Mouse (Mus musculus): ENCODE results near the gene Kti12. TPM values are rescaled to one million over a fixed set of nuclear protein-coding genes. Genes with fewer than 3 reads are reported as not detected.
A peak's percentile ranks its signal among the peaks of the same experiment; 100 is the strongest.

Kti12 gene
- 14.4 TPM for polyA plus RNA-seq (2021)

DNA sequence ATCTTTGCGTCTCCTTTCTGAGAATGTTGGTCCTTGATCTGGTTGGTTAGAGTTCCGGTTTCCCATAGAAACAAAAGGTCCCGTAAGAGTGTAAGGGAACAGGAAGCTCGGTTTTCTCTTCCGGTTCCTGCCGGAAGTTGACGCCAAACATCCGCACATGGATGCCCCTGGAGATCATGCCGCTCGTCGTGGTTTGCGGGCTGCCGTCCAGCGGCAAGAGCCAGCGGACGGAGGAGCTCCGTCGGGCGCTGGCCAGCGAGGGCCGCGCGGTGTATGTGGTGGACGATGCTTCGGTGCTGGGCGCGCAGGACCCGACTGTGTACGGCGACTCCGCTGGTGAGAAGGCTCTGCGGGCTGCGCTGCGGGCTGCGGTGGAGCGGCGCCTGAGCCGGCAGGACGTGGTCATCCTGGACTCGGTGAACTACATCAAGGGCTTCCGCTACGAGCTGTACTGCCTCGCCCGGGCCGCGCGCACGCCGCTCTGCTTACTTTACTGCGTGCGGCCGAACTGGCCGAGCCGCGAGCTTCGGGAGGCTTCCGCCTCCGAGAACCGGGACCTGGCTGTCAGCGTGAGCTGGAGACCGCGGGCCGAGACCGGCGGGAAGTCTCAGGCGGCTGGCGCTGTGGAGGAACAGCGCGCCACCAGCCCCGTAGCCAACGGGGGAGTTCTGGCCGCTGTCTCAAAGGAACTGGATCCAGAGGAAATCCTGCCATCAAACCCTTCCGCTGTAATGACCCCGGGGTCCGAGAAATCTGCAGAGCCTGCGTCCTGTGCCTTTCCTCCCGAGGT is at the start of gene Kti12:
TSS of gene Kti12 (plus strand) at position 71 of the 790 bp plus-strand sequence.
- DNase-seq (ENCODE audit: low read depth, low spot score) (peak; percentile 56), ATAC-seq (peak; percentile 82)
- ChIA-PET CTCF (interaction anchor here (1.2 kb wide), 1 partner anchor 10 kb away, joined by 3 read pairs; no protein-coding TSS in a partner anchor), POLR2A (interaction anchor here (0.6 to 1.3 kb wide), 5 partner anchors 9 to 47 kb away, joined by 3 to 4 read pairs (median 3); partner anchors contain the start of gene Txndc12)
- no peak for TF ChIP-seq CTCF (IDR thresholded peaks at IDR 0.05)
- in situ Hi-C loops (cut with MboI; ENCODE audit: low pct_unique_long_range_greater_than_20kb) = no loop called here
- no peaks in the 10 kb centered on the region for H3K27me3 ChIP-seq

DNA sequence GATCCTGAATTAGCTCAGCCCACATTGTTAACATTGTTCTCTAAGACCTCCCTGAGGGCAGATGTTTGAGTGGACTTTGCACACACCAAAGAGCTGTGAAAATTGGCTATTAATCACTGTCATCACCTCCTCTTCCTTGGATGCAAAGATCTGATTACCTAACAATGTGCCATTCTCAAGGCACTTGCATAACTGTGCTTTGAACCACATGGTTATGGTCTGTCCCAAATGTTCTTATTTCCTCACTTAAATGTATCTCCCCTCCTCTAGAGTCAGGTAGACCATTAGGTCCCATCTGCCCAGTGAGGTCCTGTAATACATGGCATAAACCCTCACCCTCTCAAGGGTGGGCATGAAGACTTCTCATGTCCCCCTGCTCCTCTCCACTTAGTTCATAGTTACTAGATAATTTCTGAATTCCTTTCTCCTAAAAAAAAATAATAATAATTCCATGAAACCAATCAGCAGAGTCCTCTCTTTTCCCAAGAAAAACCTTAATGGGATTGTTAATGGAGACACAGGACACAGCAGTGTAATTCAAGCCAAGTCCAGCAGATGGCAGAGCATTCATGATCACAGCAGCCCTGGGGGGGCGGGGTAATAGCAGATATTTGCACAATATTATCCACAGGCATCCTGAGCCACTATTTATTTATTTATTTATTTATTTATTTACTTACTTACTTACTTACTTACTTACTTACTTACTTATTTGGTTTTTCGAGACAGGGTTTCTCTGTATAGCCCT is 49.3 kb upstream of the Kti12 start:
- ChIA-PET POLR2A (no interaction called here), CTCF (interaction anchor here (1.1 to 1.6 kb wide), 3 partner anchors 24 to 102 kb away, joined by 3 to 7 read pairs (median 5); no protein-coding TSS in a partner anchor)
- DNase-seq (ENCODE audit: low read depth, low spot score) (no peak), ATAC-seq (no peak)
- no peaks in the 10 kb centered on the region for H3K27me3 ChIP-seq
- TF ChIP-seq CTCF (IDR thresholded peaks at IDR 0.05) = peak; percentile 47
- in situ Hi-C loops (cut with MboI; ENCODE audit: low pct_unique_long_range_greater_than_20kb) = loop anchor here (10.0 kb wide), 1 partner anchor 177 kb away; no protein-coding TSS in a partner anchor

DNA sequence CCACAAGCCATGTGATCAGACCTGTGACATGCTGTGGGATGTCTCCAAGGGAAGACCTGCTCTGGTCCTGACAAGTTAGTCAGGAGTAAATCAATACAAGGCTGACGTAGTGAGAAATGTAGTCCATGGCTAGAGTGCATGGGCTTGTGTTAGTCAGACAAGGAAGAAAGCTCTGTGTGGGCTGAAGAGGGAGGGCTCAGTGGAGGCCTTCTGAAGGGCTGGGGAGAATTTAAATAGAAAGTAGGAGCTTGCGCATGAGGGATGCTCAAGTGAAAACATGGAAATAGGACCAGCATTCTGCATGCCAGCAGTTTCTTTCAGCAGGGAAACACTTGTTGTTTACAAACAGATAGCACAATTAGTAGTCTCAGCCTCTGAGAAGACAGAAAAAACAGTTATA is 44.0 kb upstream of the Kti12 start:
- H3K27me3 ChIP-seq = no peaks in the 10 kb centered on the region
- TF ChIP-seq CTCF (IDR thresholded peaks at IDR 0.05) = no peak
- POLR2A ChIA-PET = interaction anchor here (0.6 kb wide), 1 partner anchor 36 kb away, joined by 3 read pairs; no protein-coding TSS in a partner anchor
- in situ Hi-C loops (cut with MboI; ENCODE audit: low pct_unique_long_range_greater_than_20kb) = no loop called here
- no peak for DNase-seq (ENCODE audit: low read depth, low spot score)
- no peak for ATAC-seq
- CTCF ChIA-PET = no interaction called here

GRCm38 (mm10) chr4:108811142-108811541 is 36.4 kb upstream of the Kti12 start:
- CTCF ChIA-PET = no interaction called here
- in situ Hi-C loops (cut with MboI; ENCODE audit: low pct_unique_long_range_greater_than_20kb) = no loop called here
- no peak for DNase-seq (ENCODE audit: low read depth, low spot score)
- POLR2A ChIA-PET = no interaction called here
- ATAC-seq = no peak
- no peak for TF ChIP-seq CTCF (IDR thresholded peaks at IDR 0.05)
- H3K27me3 ChIP-seq = no peaks in the 10 kb centered on the region

DNA sequence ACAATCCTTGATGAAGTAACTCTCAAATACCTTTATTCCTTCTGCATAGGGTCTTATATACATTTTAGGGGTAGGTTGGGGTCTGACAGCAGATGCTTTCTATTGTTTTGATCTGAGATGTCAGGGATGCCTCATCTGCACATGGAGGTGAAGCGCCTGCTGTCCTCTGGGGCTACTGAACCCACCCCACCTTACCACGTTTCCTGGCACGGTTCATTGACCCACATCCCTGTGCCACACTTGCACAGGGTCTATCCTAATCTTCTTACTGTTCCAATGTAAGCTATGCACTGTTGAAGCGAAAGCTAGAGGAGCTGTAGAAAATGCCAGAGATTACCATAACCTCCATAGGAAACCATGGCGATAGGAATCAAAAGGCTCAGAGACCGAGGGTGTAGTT is 36.0 kb upstream of the Kti12 start:
- H3K27me3 ChIP-seq = no peaks in the 10 kb centered on the region
- ChIA-PET CTCF (no interaction called here), POLR2A (no interaction called here)
- in situ Hi-C loops (cut with MboI; ENCODE audit: low pct_unique_long_range_greater_than_20kb) = no loop called here
- no peak for DNase-seq (ENCODE audit: low read depth, low spot score)
- no peak for TF ChIP-seq CTCF (IDR thresholded peaks at IDR 0.05)
- no peak for ATAC-seq

DNA sequence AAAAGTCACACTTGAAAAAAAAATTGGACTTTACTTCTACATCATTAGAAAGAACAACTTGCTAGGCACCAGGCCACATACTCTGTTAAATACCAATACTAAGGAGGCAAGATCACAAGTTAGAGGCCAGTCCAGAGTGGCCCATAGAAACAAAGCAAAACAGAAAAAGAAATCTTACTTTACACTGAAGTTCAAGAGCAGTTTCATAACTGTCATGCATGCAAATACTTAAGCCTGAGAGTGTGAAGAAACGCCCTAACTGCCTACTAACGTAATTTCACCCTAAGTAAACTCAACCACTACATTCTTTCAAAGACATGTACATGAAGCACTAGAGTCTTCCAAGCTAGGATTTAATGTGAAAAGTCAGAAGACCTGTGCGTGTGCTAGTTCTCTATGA is 21.9 kb upstream of the Kti12 start:
- DNase-seq (ENCODE audit: low read depth, low spot score) = no peak
- H3K27me3 ChIP-seq = no peaks in the 10 kb centered on the region
- ChIA-PET CTCF (no interaction called here), POLR2A (no interaction called here)
- no peak for ATAC-seq
- TF ChIP-seq CTCF (IDR thresholded peaks at IDR 0.05) = no peak
- in situ Hi-C loops (cut with MboI; ENCODE audit: low pct_unique_long_range_greater_than_20kb) = no loop called here

DNA sequence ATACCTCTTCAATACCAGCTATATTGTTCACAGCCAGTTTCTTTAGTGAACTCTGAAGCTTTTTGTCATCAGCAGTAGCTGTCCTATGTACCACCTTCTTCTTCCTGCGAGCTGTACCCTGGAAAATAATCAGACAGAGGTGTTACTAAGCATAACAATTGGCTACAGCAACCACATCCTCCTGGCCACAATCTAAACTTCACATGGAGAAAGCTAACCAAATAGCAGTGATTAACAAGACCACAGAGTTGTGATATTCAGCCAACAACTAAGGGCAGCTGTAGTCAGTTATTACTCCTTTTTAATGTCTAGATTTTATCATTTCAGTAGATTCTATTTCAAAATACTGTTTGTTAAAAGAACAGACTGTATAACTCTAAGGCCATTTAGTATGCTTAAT is 21.5 kb upstream of the Kti12 start:
- DNase-seq (ENCODE audit: low read depth, low spot score) (no peak), ATAC-seq (no peak)
- ChIA-PET POLR2A (no interaction called here), CTCF (no interaction called here)
- no peaks in the 10 kb centered on the region for H3K27me3 ChIP-seq
- in situ Hi-C loops (cut with MboI; ENCODE audit: low pct_unique_long_range_greater_than_20kb) = no loop called here
- TF ChIP-seq CTCF (IDR thresholded peaks at IDR 0.05) = no peak

DNA sequence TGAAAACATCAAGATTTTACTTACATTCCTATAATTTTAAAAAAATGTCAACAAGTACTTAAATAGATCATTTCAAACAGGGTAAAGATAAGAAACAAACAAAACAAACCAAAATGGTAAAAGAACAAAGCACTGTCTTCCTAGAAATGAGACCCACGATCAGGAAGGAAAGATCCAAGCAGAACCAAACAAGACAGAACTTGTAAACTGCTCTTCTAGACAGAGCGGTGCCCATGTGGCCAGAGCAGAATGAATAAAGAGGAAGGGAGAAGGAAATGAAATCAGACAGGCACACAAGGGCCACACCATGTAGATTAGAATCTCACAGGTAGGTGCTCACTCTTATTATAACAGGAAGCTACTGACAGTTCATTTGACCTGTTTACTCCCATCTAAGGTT is 20.9 kb upstream of the Kti12 start:
- in situ Hi-C loops (cut with MboI; ENCODE audit: low pct_unique_long_range_greater_than_20kb) = no loop called here
- no peak for DNase-seq (ENCODE audit: low read depth, low spot score)
- ChIA-PET CTCF (no interaction called here), POLR2A (no interaction called here)
- no peaks in the 10 kb centered on the region for H3K27me3 ChIP-seq
- no peak for TF ChIP-seq CTCF (IDR thresholded peaks at IDR 0.05)
- ATAC-seq = no peak

DNA sequence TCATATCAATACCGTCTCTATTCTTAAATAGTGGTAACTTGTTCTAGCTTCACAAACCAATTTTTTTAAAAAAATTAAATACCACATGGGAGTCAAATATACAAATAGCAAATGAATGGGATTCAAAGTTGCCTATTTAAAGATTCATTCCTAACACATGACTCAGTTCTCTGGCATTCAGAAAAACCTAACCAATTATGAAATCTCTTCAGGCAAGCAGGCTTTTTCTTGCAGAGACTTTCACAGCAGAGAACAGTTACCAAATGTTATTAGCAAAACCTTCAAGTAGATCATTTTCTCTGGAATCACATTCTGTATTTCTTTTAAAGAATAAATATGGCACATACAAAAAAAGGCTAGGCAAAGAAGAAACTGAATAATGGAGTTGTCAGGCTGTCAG is 16.9 kb upstream of the Kti12 start:
- POLR2A ChIA-PET = no interaction called here

GRCm38 (mm10) chr4:108832916-108833827 is 14.4 kb upstream of the Kti12 start, which contains the start of gene Btf3l4:
TSS of gene Btf3l4 (minus strand) at chr4:108833614.
- no peak for TF ChIP-seq CTCF (IDR thresholded peaks at IDR 0.05)
- no peaks in the 10 kb centered on the region for H3K27me3 ChIP-seq
- ATAC-seq = peak; percentile 83
- DNase-seq (ENCODE audit: low read depth, low spot score) = no peak
- ChIA-PET POLR2A (interaction anchor here (0.6 to 1.4 kb wide), 2 partner anchors 13 to 806 kb away, joined by 3 to 4 read pairs; no protein-coding TSS in a partner anchor), CTCF (no interaction called here)
- in situ Hi-C loops (cut with MboI; ENCODE audit: low pct_unique_long_range_greater_than_20kb) = no loop called here

More for the DNA sequence above, 16.9 kb upstream of the Kti12 start:
- ATAC-seq (no peak), DNase-seq (ENCODE audit: low read depth, low spot score) (no peak)
- TF ChIP-seq CTCF (IDR thresholded peaks at IDR 0.05) = no peak
- H3K27me3 ChIP-seq = no peaks in the 10 kb centered on the region
- in situ Hi-C loops (cut with MboI; ENCODE audit: low pct_unique_long_range_greater_than_20kb) = no loop called here
- CTCF ChIA-PET = interaction anchor here (0.8 to 1.0 kb wide), 2 partner anchors 24 to 134 kb away, joined by 3 to 4 read pairs; no protein-coding TSS in a partner anchor
